Mouse (Mus musculus): ENCODE measurements at regions not wholly inside any gene's neighbourhood (a gene's known extent, or its start where the extent isn't known, plus 50 kb on each side); places are given as distances from the start of the nearest gene placed in this dataset.

DNA sequence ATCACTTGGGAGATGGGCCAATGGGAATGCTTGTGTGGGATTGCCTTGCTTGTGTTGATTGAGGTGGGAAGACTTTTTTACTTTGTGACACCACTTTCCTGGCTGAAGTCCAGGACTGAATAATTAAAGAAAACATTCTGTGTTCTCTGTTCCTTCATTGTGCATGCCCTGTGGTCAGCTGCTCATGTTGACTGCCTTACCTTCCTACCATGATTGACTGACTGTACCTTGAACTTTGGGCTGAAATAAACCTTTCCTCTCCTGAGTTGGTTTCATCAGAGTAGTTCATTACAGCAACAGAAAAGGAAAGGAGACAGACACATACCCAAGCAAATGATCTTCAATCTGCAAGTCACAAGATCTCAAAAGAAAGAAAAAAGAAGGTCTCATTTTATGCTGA lies 524.9 kb upstream of the Nr3c2 start:
- TF ChIP-seq CTCF (IDR thresholded peaks at IDR 0.05): no peak
- TF ChIP-seq EP300 (IDR thresholded peaks at IDR 0.05): no peak
